Mouse (Mus musculus) kidney, postnatal 4 days (tissue): Measurements from ENCODE around the gene Epo.

Source experiments
- DNase-seq, 2 experiments: peaks; one replicate each; pipeline ENCODE4 v3.0.0; 2021; ENCODE audit warnings: mixed read lengths in 2 of 2

The Epo gene

GRCm38 (mm10) chr5:137472252-137472904 is 60.7 kb downstream of the Epo start:
- no peak for DNase-seq

- no peak for DNase-seq
These were observed 66.1 kb downstream of the Epo start for GRCm38 (mm10) chr5:137466946-137467345.

- peak in 1 of 2 experiments; percentile 47 for DNase-seq
These were observed 68.0 kb downstream of the Epo start for GRCm38 (mm10) chr5:137465049-137465448.

GRCm38 (mm10) chr5:137455866-137456591 is 77.0 kb downstream of the Epo start:
- peak; percentile 19 to 56 for DNase-seq

GRCm38 (mm10) chr5:137455206-137455605 is 77.8 kb downstream of the Epo start:
- DNase-seq: peak in 1 of 2 experiments; percentile 4

GRCm38 (mm10) chr5:137445536-137445935 is 87.5 kb downstream of the Epo start:
- DNase-seq: no peak

GRCm38 (mm10) chr5:137440216-137440855 is 92.7 kb downstream of the Epo start:
- DNase-seq: no peak

- DNase-seq: no peak
These were observed 99.2 kb downstream of the Epo start for GRCm38 (mm10) chr5:137433889-137434288.
